Mouse (Mus musculus) testis, postnatal 14 days (tissue): ENCODE measurements around the gene Ifitm10.
"Not testable (repeated sequence)": the region's sequence is repeated elsewhere in the genome, so short reads cannot be mapped to it uniquely, and the experiment has no call there.

ENCODE experiments used
- DNase-seq: peaks from one replicate; pipeline ENCODE4 v3.0.0; 2021; ENCODE audit warnings: low spot score

Ifitm10 gene

GRCm38 (mm10) chr7:142322641-142323040 lies 50.9 kb downstream of the Ifitm10 start:
- DNase-seq, result no peak

- DNase-seq, result not testable (repeated sequence)
Measured at GRCm38 (mm10) chr7:142321637-142322306, 51.8 kb downstream of the Ifitm10 start.

GRCm38 (mm10) chr7:142320906-142321305 lies 52.6 kb downstream of the Ifitm10 start:
- no peak for DNase-seq

- no peak for DNase-seq
Measured at GRCm38 (mm10) chr7:142319124-142319523, 54.4 kb downstream of the Ifitm10 start.

- DNase-seq, result no peak
Measured at GRCm38 (mm10) chr7:142317216-142317615, 56.3 kb downstream of the Ifitm10 start.

- DNase-seq, result no peak
Measured at GRCm38 (mm10) chr7:142316558-142316957, 57.0 kb downstream of the Ifitm10 start.

- DNase-seq, result no peak
Measured at GRCm38 (mm10) chr7:142314600-142315285, 58.8 kb downstream of the Ifitm10 start.

- DNase-seq, result not testable (repeated sequence)
Measured at GRCm38 (mm10) chr7:142303929-142304328, 69.6 kb downstream of the Ifitm10 start.

- DNase-seq, result no peak
Measured at GRCm38 (mm10) chr7:142303249-142303648, 70.3 kb downstream of the Ifitm10 start, which contains the start of gene Krtap5-4. Gene Krtap5-4 (plus strand): TSS chr7:142303549.

- not testable (repeated sequence) for DNase-seq
Measured at GRCm38 (mm10) chr7:142297018-142297417, 76.5 kb downstream of the Ifitm10 start, which contains the start of gene Krtap5-1. Gene Krtap5-1 (minus strand): TSS chr7:142297118.

- DNase-seq, result not testable (repeated sequence)
Measured at GRCm38 (mm10) chr7:142296108-142296507, 77.4 kb downstream of the Ifitm10 start.

GRCm38 (mm10) chr7:142295418-142295817 lies 78.1 kb downstream of the Ifitm10 start:
- no peak for DNase-seq

GRCm38 (mm10) chr7:142293851-142294250 lies 79.7 kb downstream of the Ifitm10 start:
- DNase-seq, result not testable (repeated sequence)

- not testable (repeated sequence) for DNase-seq
Measured at GRCm38 (mm10) chr7:142285910-142286612, 87.5 kb downstream of the Ifitm10 start.

- peak; percentile 29 for DNase-seq
Measured at GRCm38 (mm10) chr7:142285130-142285835, 88.3 kb downstream of the Ifitm10 start.

GRCm38 (mm10) chr7:142284615-142285080 lies 88.9 kb downstream of the Ifitm10 start:
- peak; percentile 87 for DNase-seq

- peak; percentile 76 for DNase-seq
Measured at GRCm38 (mm10) chr7:142284023-142284591, 89.4 kb downstream of the Ifitm10 start.

- peak; percentile 73 for DNase-seq
Measured at GRCm38 (mm10) chr7:142282847-142283246, 90.7 kb downstream of the Ifitm10 start.

- DNase-seq, result not testable (repeated sequence)
Measured at GRCm38 (mm10) chr7:142279291-142279690, 94.3 kb downstream of the Ifitm10 start.

GRCm38 (mm10) chr7:142278183-142278582 lies 95.4 kb downstream of the Ifitm10 start:
- not testable (repeated sequence) for DNase-seq
